Mouse (Mus musculus) C2C12 (cell line): ENCODE data around the gene Cmah. TPM values are rescaled to one million over a fixed set of nuclear protein-coding genes. Genes with fewer than 3 reads are reported as not detected.

Experiments
- H3K27me3 ChIP-seq: one replicate; pipeline ENCODE4 v1.6.1; 2011; ENCODE audit not compliant: control insufficient read depth, insufficient read depth, insufficient read length
- H3K36me3 ChIP-seq: one replicate; pipeline ENCODE4 v1.6.1; 2011; ENCODE audit not compliant: control insufficient read depth, insufficient read depth
- H3K4me3 ChIP-seq: one replicate; pipeline ENCODE4 v1.5.1; 2011; ENCODE audit warnings: mild to moderate bottlenecking, control low read depth; ENCODE audit not compliant: poor library complexity, insufficient read depth, severe bottlenecking
- H3K79me2 ChIP-seq: one replicate; pipeline ENCODE4 v1.6.1; 2011; ENCODE audit not compliant: control insufficient read depth, insufficient read depth
- H3K79me3 ChIP-seq: one replicate; pipeline ENCODE4 v1.6.1; 2011; ENCODE audit warnings: low read depth, control low read depth
- H3ac ChIP-seq: one replicate; pipeline ENCODE3; 2011; ENCODE audit warnings: low read depth; ENCODE audit not compliant: control insufficient read depth, insufficient read length
- CEBPB ChIP-seq: IDR thresholded peaks from one replicate; pipeline ENCODE4 v1.6.1; 2011; ENCODE audit warnings: low read depth, mild to moderate bottlenecking, control low read depth, moderate library complexity
- CTCF ChIP-seq: IDR thresholded peaks from one replicate; pipeline ENCODE4 v1.5.1; 2011; ENCODE audit not compliant: control insufficient read depth, insufficient read depth, insufficient read length
- FOSL1 ChIP-seq: IDR thresholded peaks from one replicate; pipeline ENCODE4 v1.8.0; 2011; ENCODE audit warnings: mild to moderate bottlenecking, low read length; ENCODE audit not compliant: poor library complexity, insufficient read depth, severe bottlenecking
- MAX ChIP-seq: IDR thresholded peaks from one replicate; pipeline ENCODE4 v1.6.1; 2011; ENCODE audit warnings: mild to moderate bottlenecking, control low read depth
- MYOD1 ChIP-seq: IDR thresholded peaks from one replicate; pipeline ENCODE4 v1.6.1; 2011; ENCODE audit warnings: low read depth; ENCODE audit not compliant: control insufficient read depth, insufficient read length
- MYOG ChIP-seq: IDR thresholded peaks from one replicate; pipeline ENCODE4 v1.6.1; 2011; ENCODE audit not compliant: control insufficient read depth, insufficient read length; ENCODE audit errors: extremely low read depth
- USF1 ChIP-seq: IDR thresholded peaks from one replicate; pipeline ENCODE4 v1.6.1; 2011; ENCODE audit warnings: low read depth, mild to moderate bottlenecking, control low read depth, moderate library complexity
- polyA plus RNA-seq: library from polyadenylated mRNA; unstranded; fragments of >200 nt; fragmentation: generic; extraction: Trizol; gene quantifications from one replicate; pipeline ENCODE4 v1.2.1, GENCODE M21; 2012; ENCODE audit warnings: missing spikeins

Gene Cmah
- polyA plus RNA-seq, 1 experiment = 0.14 TPM

DNA sequence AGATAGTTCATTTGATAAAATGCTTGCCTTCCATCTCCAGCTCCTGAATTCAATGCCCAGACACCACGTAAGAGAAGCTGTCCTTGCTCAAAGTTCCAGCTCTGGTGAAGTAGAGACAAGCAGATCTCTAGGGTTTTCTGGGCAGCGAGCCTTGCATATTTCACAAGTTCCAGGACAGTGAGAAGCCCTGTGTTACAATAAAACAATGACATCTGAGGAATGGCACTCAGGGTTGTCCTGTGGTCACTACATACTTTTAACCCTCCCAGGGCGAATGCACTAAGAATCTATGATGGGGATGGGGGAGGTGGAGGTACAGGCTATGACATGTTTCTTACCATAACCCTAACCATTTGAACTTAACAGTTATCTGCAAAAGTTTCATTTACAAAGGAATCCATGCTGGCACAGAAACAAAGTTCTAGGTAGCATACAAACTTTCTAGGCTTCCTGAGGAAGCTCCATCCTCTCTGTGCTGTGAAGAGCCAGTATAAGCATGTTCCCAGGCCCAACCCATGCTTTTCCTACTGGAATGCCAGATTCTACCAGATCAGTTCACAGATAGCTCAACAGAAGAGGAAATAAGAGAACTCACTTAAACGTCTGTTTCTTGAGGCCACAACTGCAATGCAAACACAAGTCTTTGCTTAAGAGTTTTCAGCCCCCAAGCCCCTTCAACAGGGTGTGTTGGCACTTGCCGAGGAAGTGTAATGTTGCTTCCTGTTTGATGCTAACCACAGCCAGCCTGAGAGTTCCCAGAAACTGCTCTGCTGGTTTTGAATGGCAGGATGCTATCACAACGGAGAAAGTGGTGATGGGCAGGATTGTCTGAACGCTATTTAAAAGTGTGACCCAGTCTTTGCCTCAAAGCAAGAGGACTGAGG lies 48.4 kb downstream of the Cmah start:
- Histone ChIP-seq H3ac (no peak overlapping the region), H3K79me2 (no peaks in the 10 kb centered on the region), H3K79me3 (no peaks in the 10 kb centered on the region), H3K27me3 (no peaks in the 10 kb centered on the region), H3K36me3 (no peaks in the 10 kb centered on the region), H3K4me3 (no peak overlapping the region)
- TF ChIP-seq CTCF (no peak), MAX (no peak), USF1 (no peak)

DNA sequence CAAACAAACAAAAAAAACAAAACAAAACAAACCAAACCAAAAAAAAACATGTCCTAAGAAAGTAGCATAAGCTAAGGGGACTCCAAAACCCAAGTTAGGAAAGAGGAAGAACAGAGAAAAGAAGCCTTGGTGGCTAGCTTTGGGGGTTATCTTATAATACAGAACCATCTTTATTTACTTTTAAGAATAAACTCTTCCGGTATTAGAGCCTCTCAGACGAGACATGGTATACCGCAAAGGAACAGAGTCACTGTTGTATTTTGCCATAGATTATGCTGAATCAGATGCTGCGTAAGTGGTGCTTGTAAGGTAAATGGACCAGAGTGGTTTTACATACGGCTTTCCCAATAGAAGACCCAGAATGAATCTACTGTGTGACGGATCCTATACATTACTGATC lies 53.5 kb downstream of the Cmah start:
- Histone ChIP-seq H3K27me3 (no peaks in the 10 kb centered on the region), H3K79me2 (no peaks in the 10 kb centered on the region), H3K36me3 (no peaks in the 10 kb centered on the region), H3K79me3 (no peaks in the 10 kb centered on the region), H3ac (no peak overlapping the region), H3K4me3 (no peak overlapping the region)
- TF ChIP-seq MAX (no peak), USF1 (no peak), CTCF (no peak)

DNA sequence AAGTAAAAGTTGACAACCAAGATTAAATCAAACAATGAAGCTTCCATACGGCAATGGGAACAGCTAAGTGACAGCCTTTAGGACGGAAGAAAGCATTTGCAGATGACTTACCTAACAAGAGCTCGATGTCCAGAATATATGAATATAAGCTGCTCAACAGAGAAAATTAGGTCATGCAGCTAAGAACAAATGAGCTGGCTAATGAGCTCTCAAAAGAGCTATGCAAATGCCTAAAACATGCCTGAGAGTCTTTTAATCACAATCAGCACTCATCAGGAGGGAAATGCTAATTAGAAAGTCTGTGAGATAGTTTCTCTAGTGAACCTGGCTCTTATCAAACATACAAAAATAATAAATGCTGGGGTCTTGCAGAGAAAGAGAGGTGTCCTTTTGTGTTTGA lies 56.7 kb downstream of the Cmah start:
- Histone ChIP-seq H3K36me3 (no peaks in the 10 kb centered on the region), H3K79me3 (no peaks in the 10 kb centered on the region), H3K27me3 (no peaks in the 10 kb centered on the region), H3K79me2 (no peaks in the 10 kb centered on the region), H3K4me3 (no peak overlapping the region), H3ac (no peak overlapping the region)
- no peak for TF ChIP-seq USF1
- no peak for TF ChIP-seq MYOD1
- no peak for TF ChIP-seq CTCF
- no peak for TF ChIP-seq MYOG
- no peak for TF ChIP-seq FOSL1
- no peak for TF ChIP-seq MAX
- TF ChIP-seq CEBPB = no peak

DNA sequence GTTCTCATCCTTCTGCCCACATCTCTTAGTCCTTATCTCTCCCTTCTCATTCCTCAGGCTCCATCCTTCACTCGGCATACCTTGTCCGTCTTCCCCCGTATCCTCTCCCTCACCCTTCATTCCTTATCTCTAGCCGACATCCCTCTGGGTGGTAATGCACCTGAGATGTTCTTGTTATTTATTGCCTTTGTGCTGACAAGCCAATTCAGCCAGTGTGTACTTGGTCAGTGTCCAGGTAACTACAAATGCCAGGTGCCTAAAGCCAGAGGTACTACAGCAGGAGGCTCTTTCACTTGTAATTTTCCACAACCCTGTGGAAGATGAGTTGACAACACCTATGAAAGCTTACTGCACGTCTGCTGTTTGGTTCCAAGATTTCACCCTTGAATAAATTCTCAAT lies 64.7 kb downstream of the Cmah start:
- Histone ChIP-seq H3K27me3 (no peaks in the 10 kb centered on the region), H3ac (no peak overlapping the region), H3K79me2 (no peaks in the 10 kb centered on the region), H3K4me3 (no peak overlapping the region), H3K79me3 (no peaks in the 10 kb centered on the region), H3K36me3 (no peaks in the 10 kb centered on the region)
- no peak for TF ChIP-seq MYOG
- TF ChIP-seq USF1 = no peak
- no peak for TF ChIP-seq CEBPB
- TF ChIP-seq MAX = no peak
- TF ChIP-seq MYOD1 = no peak
- TF ChIP-seq CTCF = no peak
- TF ChIP-seq FOSL1 = no peak

DNA sequence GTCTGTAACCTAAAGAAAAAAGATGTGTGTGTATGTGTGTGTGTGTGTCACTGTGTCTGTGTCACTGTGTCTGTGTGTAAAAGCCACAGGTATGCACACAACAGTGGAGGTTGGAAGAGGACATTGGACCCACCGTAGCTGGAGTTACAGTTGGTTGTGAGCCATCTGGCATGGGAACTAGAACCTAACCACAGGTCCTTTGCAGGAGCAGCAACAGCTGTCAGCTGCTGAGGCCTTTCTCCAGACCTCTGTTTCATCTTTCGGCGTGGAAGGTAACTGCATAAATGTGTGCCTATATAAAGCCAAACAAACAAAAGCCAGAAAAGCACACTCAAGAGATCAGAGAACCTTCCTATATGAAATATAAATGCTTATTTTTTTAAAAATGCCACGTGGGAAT lies 65.5 kb downstream of the Cmah start:
- H3K36me3 ChIP-seq = no peaks in the 10 kb centered on the region
- no peaks in the 10 kb centered on the region for H3K27me3 ChIP-seq
- no peak overlapping the region for H3ac ChIP-seq
- no peak overlapping the region for H3K4me3 ChIP-seq
- TF ChIP-seq MAX (no peak), MYOD1 (peak; percentile 67)
- no peaks in the 10 kb centered on the region for H3K79me2 ChIP-seq
- H3K79me3 ChIP-seq = no peaks in the 10 kb centered on the region

DNA sequence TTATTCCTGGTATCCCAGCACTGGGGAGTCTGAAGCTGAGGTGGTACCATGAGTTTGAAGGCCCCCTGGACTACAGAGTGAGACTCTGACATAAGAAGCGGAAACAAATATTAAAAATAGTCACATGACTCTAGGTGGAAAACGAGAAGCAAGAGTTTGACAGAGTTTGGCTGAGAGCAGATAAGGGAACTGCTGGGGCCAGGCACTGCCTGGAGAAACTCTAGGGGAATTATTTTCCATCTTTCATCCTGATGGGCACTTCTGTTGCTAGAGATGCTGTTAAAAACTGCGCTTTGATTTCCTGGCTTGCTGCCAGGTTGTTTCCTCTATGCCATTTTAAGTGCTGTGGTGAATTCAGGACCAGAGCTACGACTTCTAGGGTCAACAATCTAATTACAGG lies 65.9 kb downstream of the Cmah start:
- Histone ChIP-seq H3ac (no peak overlapping the region), H3K79me3 (no peaks in the 10 kb centered on the region), H3K4me3 (no peak overlapping the region), H3K36me3 (no peaks in the 10 kb centered on the region), H3K27me3 (no peaks in the 10 kb centered on the region), H3K79me2 (no peaks in the 10 kb centered on the region)
- TF ChIP-seq USF1 = no peak
- no peak for TF ChIP-seq MYOD1
- no peak for TF ChIP-seq MAX
- no peak for TF ChIP-seq FOSL1
- TF ChIP-seq MYOG = no peak
- TF ChIP-seq CTCF = no peak
- no peak for TF ChIP-seq CEBPB
